Mouse (Mus musculus) testis, adult 2 months (tissue): ENCODE data around the gene Dctn2.

Experiments used
- CTCF ChIP-seq: fragments of 200-500 bp; IDR thresholded peaks from 2 replicates; pipeline ENCODE4 v1.5.1; 2012; ENCODE audit warnings: low read depth, mild to moderate bottlenecking, inconsistent platforms, low read length, moderate library complexity; ENCODE audit not compliant: control insufficient read depth, insufficient read depth, insufficient replicate concordance
- POLR2A ChIP-seq: fragments of 200-500 bp; IDR thresholded peaks from 2 replicates; pipeline ENCODE4 v1.6.1; 2012; ENCODE audit warnings: low read depth, mild to moderate bottlenecking, inconsistent platforms, low read length, moderate library complexity; ENCODE audit not compliant: control insufficient read depth

DNA sequence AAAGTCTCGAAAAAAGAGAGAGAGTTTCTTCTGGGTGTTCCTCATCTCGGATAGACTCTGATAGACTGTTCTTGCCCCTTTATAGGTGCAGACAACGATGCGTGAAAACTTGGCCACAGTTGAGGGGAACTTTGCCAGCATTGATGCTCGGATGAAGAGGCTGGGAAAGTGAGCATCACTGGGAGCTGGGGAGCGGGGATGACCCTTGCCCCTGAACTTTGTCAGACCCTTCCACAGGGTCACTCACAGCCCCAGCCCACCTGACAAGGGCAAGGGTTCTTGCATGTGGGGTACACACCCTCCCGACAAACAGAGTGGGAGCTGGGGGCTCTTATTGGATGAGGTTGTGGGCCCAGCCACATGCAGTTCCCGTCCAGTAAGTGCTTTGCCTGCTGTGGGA, 15.1 kb downstream of the Dctn2 start:
- no peak for TF ChIP-seq POLR2A
- TF ChIP-seq CTCF = no peak
